Mouse (Mus musculus) CH12.LX (cell line): Measurements from ENCODE around the gene Usp17lb. TPM values are rescaled to one million over a fixed set of nuclear protein-coding genes. Genes with fewer than 3 reads are reported as not detected.
"Not testable (repeated sequence)": the region's sequence is repeated elsewhere in the genome, so short reads cannot be mapped to it uniquely, and the experiment has no call there.

Experiments used
- DNase-seq: peaks from one replicate; pipeline ENCODE4 v3.0.0-alpha.2; 2013; ENCODE audit errors: extremely low read depth
- H3K27ac ChIP-seq: 2 replicates; pipeline ENCODE4 v1.5.1; 2012; ENCODE audit warnings: low read depth, mild to moderate bottlenecking, control low read depth, moderate library complexity; ENCODE audit not compliant: insufficient read depth
- H3K27me3 ChIP-seq: replicated peaks from 2 replicates; pipeline ENCODE3; 2012; ENCODE audit warnings: inconsistent platforms
- H3K36me3 ChIP-seq, 2 experiments: replicated peaks in 1 of 2; 2 replicates each; pipeline versions ENCODE3 to v1.6.1; 2012; ENCODE audit warnings: inconsistent platforms in 1 of 2, low read length in 1 of 2, mild to moderate bottlenecking in 1 of 2, mixed read lengths in 1 of 2, moderate library complexity in 1 of 2; ENCODE audit not compliant: control insufficient read depth in 1 of 2, insufficient read depth in 1 of 2
- H3K4me1 ChIP-seq, 2 experiments: 2 replicates each; pipeline ENCODE4 v1.6.1; 2012; ENCODE audit warnings: inconsistent platforms in 1 of 2, moderate library complexity in 1 of 2; ENCODE audit not compliant: insufficient read depth in 2 of 2, control insufficient read depth in 1 of 2
- H3K4me2 ChIP-seq: 2 replicates; pipeline ENCODE4 v1.6.1; 2012; ENCODE audit warnings: low read depth, mild to moderate bottlenecking, control low read depth; ENCODE audit not compliant: poor library complexity, insufficient read depth, severe bottlenecking
- H3K4me3 ChIP-seq, 3 experiments: fragments of 150-350 bp in 1 of 3; sonication (generic) in 1 of 3; replicated peaks in 1 of 3; 2 replicates each; pipeline versions ENCODE3 to v1.5.1; 2011 to 2012; ENCODE audit warnings: low read depth in 2 of 3, low read length in 2 of 3, mild to moderate bottlenecking in 2 of 3, moderate library complexity in 2 of 3, control low read depth in 1 of 3, improper control_type of control experiment in 1 of 3, inconsistent platforms in 1 of 3, mixed read lengths in 1 of 3; ENCODE audit not compliant: poor library complexity in 1 of 3
- H3K79me2 ChIP-seq: replicated peaks from 2 replicates; pipeline ENCODE4 v1.6.1; 2012; ENCODE audit warnings: mild to moderate bottlenecking, moderate library complexity; ENCODE audit not compliant: control insufficient read depth, poor library complexity, insufficient read depth, severe bottlenecking; ENCODE audit errors: extremely low read depth
- H3K9ac ChIP-seq: 2 replicates; pipeline ENCODE4 v1.6.1; 2012; ENCODE audit warnings: low read depth, mild to moderate bottlenecking, control low read depth, moderate library complexity; ENCODE audit not compliant: insufficient read depth
- H3K9me3 ChIP-seq: replicated peaks from 2 replicates; pipeline ENCODE3; 2012; ENCODE audit warnings: low read length, inconsistent platforms, mixed read lengths
- CHD2 ChIP-seq: IDR thresholded peaks from 2 replicates; pipeline ENCODE4 v1.6.1; 2011; ENCODE audit warnings: low read length, improper control_type of control experiment
- EP300 ChIP-seq: IDR thresholded peaks from 2 replicates; pipeline ENCODE4 v1.6.1; 2011; ENCODE audit warnings: low read length, improper control_type of control experiment
- ETS1 ChIP-seq: conservative IDR thresholded peaks from 2 replicates; pipeline ENCODE4 v1.6.1; 2012; ENCODE audit warnings: low read depth, mild to moderate bottlenecking, inconsistent platforms, low read length, improper control_type of control experiment, moderate library complexity
- GABPA ChIP-seq: IDR thresholded peaks from 2 replicates; pipeline ENCODE4 v1.6.1; 2012; ENCODE audit warnings: low read depth, low read length, improper control_type of control experiment, inconsistent platforms; ENCODE audit not compliant: insufficient replicate concordance
- IRF4 ChIP-seq: IDR thresholded peaks from 2 replicates; pipeline ENCODE4 v1.6.1; 2014; ENCODE audit warnings: low read depth, mild to moderate bottlenecking, inconsistent platforms, low read length, improper control_type of control experiment
- JUND ChIP-seq: conservative IDR thresholded peaks from 2 replicates; pipeline ENCODE4 v1.6.1; 2011; ENCODE audit warnings: low read depth, low read length, improper control_type of control experiment
- MEF2A ChIP-seq: IDR thresholded peaks from 2 replicates; pipeline ENCODE4 v1.6.1; 2014; ENCODE audit warnings: low read depth, mild to moderate bottlenecking, inconsistent platforms, low read length, improper control_type of control experiment, borderline replicate concordance
- POLR2A ChIP-seq: IDR thresholded peaks from 2 replicates; pipeline ENCODE4 v1.6.1; 2011; ENCODE audit warnings: low read depth, mild to moderate bottlenecking, improper control_type of control experiment, low read length
- ZNF384 ChIP-seq: IDR thresholded peaks from 2 replicates; pipeline ENCODE4 v1.6.1; 2012; ENCODE audit warnings: low read depth, low read length, improper control_type of control experiment, inconsistent platforms
- dilution Hi-C: fragments of 300-500 bp; cut with MboI; formaldehyde crosslinking; loops from 2 replicates; pipeline ENCODE4 v1.14.3; 2020; ENCODE audit warnings: low sequenced_read_pairs; ENCODE audit not compliant: extremely low pct_unique_long_range_greater_than_20kb, extremely low pct_ligation_motif_present
- in situ Hi-C: fragments of 300-500 bp; cut with MboI; formaldehyde crosslinking; loops from 3 replicates; pipeline ENCODE4 v1.14.3; 2019; ENCODE audit warnings: low sequenced_read_pairs, low pct_ligation_motif_present, low pct_unique_long_range_greater_than_20kb, mixed read lengths
- polyA plus RNA-seq: library from polyadenylated mRNA; unstranded; fragments of >175 nt; gene quantifications from 2 replicates; pipeline ENCODE4 v1.2.1, GENCODE M21; 2012; ENCODE audit warnings: low read depth; ENCODE audit not compliant: insufficient read length
- total RNA-seq, 2 experiments: library from RNA; depleted of rRNA; stranded (reverse); fragments of 300-350 nt in 1 of 2; fragments of >200 nt in 1 of 2; gene quantifications; 2 replicates each; pipeline ENCODE4 v1.2.3; 2012 to 2014

Usp17lb gene
- total and polyA plus RNA-seq, 3 experiments: not detected

DNA sequence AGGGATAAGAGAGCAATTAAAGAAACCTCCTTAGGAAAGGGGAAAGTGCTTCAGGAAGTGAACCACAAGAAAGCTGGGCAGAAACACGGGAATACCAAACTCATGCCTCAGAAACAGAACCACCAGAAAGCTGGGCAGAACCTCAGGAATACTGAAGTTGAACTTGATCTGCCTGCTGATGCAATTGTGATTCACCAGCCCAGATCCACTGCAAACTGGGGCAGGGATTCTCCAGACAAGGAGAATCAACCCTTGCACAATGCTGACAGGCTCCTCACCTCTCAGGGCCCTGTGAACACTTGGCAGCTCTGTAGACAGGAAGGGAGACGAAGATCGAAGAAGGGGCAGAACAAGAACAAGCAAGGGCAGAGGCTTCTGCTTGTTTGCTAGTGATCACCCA, 19.0 kb upstream of the Usp17lb start:
- DNase-seq: no peak
- dilution Hi-C loops (no loop called here), in situ Hi-C loops (no loop called here)
- Histone ChIP-seq H3K4me3 (no peak overlapping the region), H3K9ac (no peak overlapping the region), H3K4me1 (no peaks in the 10 kb centered on the region), H3K36me3 (no peaks in the 10 kb centered on the region), H3K27ac (no peak overlapping the region), H3K27me3 (no peaks in the 10 kb centered on the region), H3K9me3 (no peaks in the 10 kb centered on the region), H3K79me2 (no peaks in the 10 kb centered on the region), H3K4me2 (no peak overlapping the region)
- TF ChIP-seq IRF4: no peak
- TF ChIP-seq POLR2A: no peak

- dilution Hi-C loops: no loop called here
These were observed 15.3 kb upstream of the Usp17lb start for GRCm38 (mm10) chr7:104857683-104858082.

GRCm38 (mm10) chr7:104856709-104857108, 14.3 kb upstream of the Usp17lb start, which contains the start of gene Usp17la:
Gene Usp17la, plus strand, starts transcription at chr7:104857009.
- H3K27ac ChIP-seq, H3K36me3 ChIP-seq, H3K9me3 ChIP-seq, in situ Hi-C loops, H3K4me1 ChIP-seq, dilution Hi-C loops, H3K9ac ChIP-seq, H3K27me3 ChIP-seq, H3K79me2 ChIP-seq, DNase-seq, H3K4me2 ChIP-seq, H3K4me3 ChIP-seq: not testable (repeated sequence)

More at GRCm38 (mm10) chr7:104857683-104858082, 15.3 kb upstream of the Usp17lb start:
- in situ Hi-C loops: no loop called here
- TF ChIP-seq MEF2A (no peak), POLR2A (no peak), CHD2 (no peak), ETS1 (no peak)
- Histone ChIP-seq H3K27me3 (no peaks in the 10 kb centered on the region), H3K4me3 (no peak overlapping the region), H3K27ac (no peak overlapping the region), H3K9me3 (no peaks in the 10 kb centered on the region), H3K4me1 (no peaks in the 10 kb centered on the region), H3K36me3 (no peaks in the 10 kb centered on the region), H3K9ac (no peak overlapping the region), H3K79me2 (no peaks in the 10 kb centered on the region), H3K4me2 (no peak overlapping the region)
- no peak for DNase-seq

DNA sequence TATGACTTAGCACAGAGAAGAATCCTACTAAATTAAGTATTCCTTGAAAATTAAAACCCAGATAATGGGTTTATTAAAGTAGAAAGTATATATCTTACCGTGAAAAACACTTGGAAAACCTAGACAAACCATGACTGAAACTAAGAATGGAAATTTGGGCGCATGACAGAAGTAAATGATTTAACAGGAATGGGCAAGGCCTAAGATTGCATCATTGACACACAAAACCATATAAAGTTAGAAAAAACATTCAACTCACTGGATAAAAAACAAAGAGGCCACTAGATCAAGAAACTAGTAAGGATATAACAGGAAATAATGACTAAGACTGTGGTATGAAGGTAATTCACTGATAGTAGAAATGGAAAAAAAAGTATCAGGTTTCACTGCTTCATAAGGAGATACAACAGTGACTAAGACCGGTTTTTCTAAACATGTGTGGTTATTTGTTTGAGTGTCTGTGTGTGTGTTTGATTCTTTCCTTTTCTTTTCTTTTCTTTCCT, 12.9 kb upstream of the Usp17lb start:
- Histone ChIP-seq H3K9ac (no peak overlapping the region), H3K9me3 (no peaks in the 10 kb centered on the region), H3K4me1 (no peaks in the 10 kb centered on the region), H3K36me3 (no peaks in the 10 kb centered on the region), H3K4me3 (no peak overlapping the region), H3K27me3 (no peaks in the 10 kb centered on the region), H3K79me2 (no peaks in the 10 kb centered on the region)
- peak; percentile 8 for DNase-seq
- dilution Hi-C loops: no loop called here
- in situ Hi-C loops: no loop called here
- TF ChIP-seq GABPA: no peak
- no peak for TF ChIP-seq JUND
- TF ChIP-seq ZNF384: no peak
- no peak; the same call in 1 of the 2 replicates for TF ChIP-seq EP300
- TF ChIP-seq MEF2A: no peak
- TF ChIP-seq, all 38 proteins: peak for 0
- no peak overlapping the region for H3K4me2 ChIP-seq
- no peak overlapping the region for H3K27ac ChIP-seq

DNA sequence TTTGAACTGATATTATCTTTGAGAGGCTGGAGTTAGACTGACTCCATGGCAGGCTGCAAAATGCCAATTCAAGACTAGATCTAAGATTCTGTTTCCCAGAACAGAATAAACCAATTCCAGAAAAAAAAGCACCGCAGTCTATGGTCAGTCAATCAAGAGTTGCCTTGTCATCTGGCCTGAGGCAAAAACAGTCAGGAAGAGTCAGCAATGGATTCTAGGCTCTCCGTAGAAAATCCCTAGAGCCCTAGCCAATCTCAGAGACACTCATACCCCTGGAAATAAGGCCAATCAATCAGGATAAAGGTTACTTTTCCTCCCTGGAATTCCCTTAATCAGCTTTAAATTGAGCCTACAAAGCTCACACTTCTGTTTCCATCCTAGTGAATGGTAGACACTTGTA, 9.1 kb upstream of the Usp17lb start:
- H3K36me3 ChIP-seq, H3K27ac ChIP-seq, DNase-seq, H3K27me3 ChIP-seq, H3K4me1 ChIP-seq, H3K4me3 ChIP-seq, H3K79me2 ChIP-seq, H3K4me2 ChIP-seq, H3K9ac ChIP-seq, dilution Hi-C loops, in situ Hi-C loops, H3K9me3 ChIP-seq: not testable (repeated sequence)
